Mouse (Mus musculus) inflammation-experienced regulatory T-cells (primary cell): ENCODE results near the gene Pex7. TPM values are rescaled to one million over a fixed set of nuclear protein-coding genes. Genes with fewer than 3 reads are reported as not detected.

Source experiments
- polyA plus RNA-seq, 2 experiments: library from polyadenylated mRNA; unstranded; fragments of 100-300 nt; shearing (Covaris generic); gene quantifications; one replicate each; pipeline ENCODE4 v1.2.1; 2017

Gene Pex7
- polyA plus RNA-seq: 10 to 100 TPM; 19.9 to 20.6 TPM

GRCm38 (mm10) chr10:19907246-19907804 lies at the start of gene Pex7:
Gene Pex7 (minus strand): TSS chr10:19907689.

GRCm38 (mm10) chr10:19934384-19935294 lies 27.1 kb upstream of the Pex7 start, which contains the start of gene Map3k5:
Gene Map3k5 (plus strand): TSS chr10:19934472.

GRCm38 (mm10) chr10:19850998-19851691 lies 56.3 kb downstream of the Pex7 start, which contains the start of gene Slc35d3:
Gene Slc35d3 (minus strand): TSS chr10:19851459.

Other genes starting within 250 kb of the Pex7 start
- gene Il20ra, start 195.1 kb downstream of the Pex7 start, polyA plus RNA-seq: not detected
- under 1 TPM in 1 of 2 experiments, not detected in 1; 0.12 TPM for gene Slc35d3, start 56.2 kb downstream of the Pex7 start, polyA plus RNA-seq
- gene Map3k5, start 26.8 kb upstream of the Pex7 start, polyA plus RNA-seq: 10 to 100 TPM; 32.3 to 53.5 TPM
- gene Map7, start 240.8 kb upstream of the Pex7 start, polyA plus RNA-seq: 10 to 100 TPM; 12.2 TPM